Mouse (Mus musculus) heart, embryonic 11.5 days (tissue): Measurements from ENCODE around the gene Parp11. TPM values are rescaled to one million over a fixed set of nuclear protein-coding genes. Genes with fewer than 3 reads are reported as not detected.

Experiments
- ATAC-seq: fragments of 200-750 bp; cut with Nextera tagmentation; replicated peaks from 2 replicates; pipeline ENCODE4 v1.8.0; 2017; ENCODE audit warnings: moderate library complexity; ENCODE audit not compliant: insufficient number of reproducible peaks, low FRiP score, low TSS enrichment
- H3K27ac ChIP-seq: fragments of 300-500 bp; sonication (generic); 2 replicates; pipeline ENCODE4 v1.5.1; 2014; ENCODE audit warnings: mild to moderate bottlenecking, low read depth, low read length
- H3K27me3 ChIP-seq: fragments of 300-500 bp; sonication (generic); 2 replicates; pipeline ENCODE4 v1.6.1; 2014; ENCODE audit warnings: mild to moderate bottlenecking, low read length, mixed read lengths; ENCODE audit not compliant: control insufficient read depth, insufficient read depth
- H3K36me3 ChIP-seq: fragments of 300-500 bp; sonication (generic); 2 replicates; pipeline ENCODE4 v1.6.1; 2014; ENCODE audit warnings: mild to moderate bottlenecking, low read length, moderate library complexity, mixed read lengths; ENCODE audit not compliant: control insufficient read depth, insufficient read depth
- H3K4me1 ChIP-seq: fragments of 300-500 bp; sonication (generic); 2 replicates; pipeline ENCODE4 v1.6.1; 2014; ENCODE audit warnings: low read length; ENCODE audit not compliant: control insufficient read depth, insufficient read depth
- H3K4me2 ChIP-seq: fragments of 300-500 bp; sonication (generic); 2 replicates; pipeline ENCODE4 v1.6.1; 2014; ENCODE audit warnings: mild to moderate bottlenecking, moderate library complexity
- H3K4me3 ChIP-seq: fragments of 300-500 bp; sonication (generic); 2 replicates; pipeline ENCODE4 v1.5.1; 2014; ENCODE audit warnings: low read depth, low read length
- H3K9ac ChIP-seq: fragments of 300-500 bp; sonication (generic); 2 replicates; pipeline ENCODE4 v1.6.1; 2014; ENCODE audit warnings: mild to moderate bottlenecking, low read depth, low read length, moderate library complexity
- H3K9me3 ChIP-seq: fragments of 300-500 bp; sonication (generic); replicated peaks from 2 replicates; pipeline ENCODE4 v1.6.1; 2016; ENCODE audit warnings: low read length; ENCODE audit not compliant: control insufficient read depth
- WGBS: fragments of 180-500 bp; shearing (Covaris S2); extraction: QIAGEN DNeasy Blood & Tissue Kit; methylation state at CpG from one replicate; pipeline ENCODE4 v1.1.7; 2014; ENCODE audit not compliant: insufficient replicate concordance; 5-methylcytosine and 5-hydroxymethylcytosine counted together
- polyA plus RNA-seq: library from polyadenylated mRNA; unstranded; fragments of >200 nt; fragmentation: Nextera tagmentation; extraction: Ambion mirVana; gene quantifications from 2 replicates; pipeline ENCODE4 v1.2.1, GENCODE M21; 2014

The Parp11 gene
- polyA plus RNA-seq, 1 experiment from 2014 or later: 19.9 TPM

DNA sequence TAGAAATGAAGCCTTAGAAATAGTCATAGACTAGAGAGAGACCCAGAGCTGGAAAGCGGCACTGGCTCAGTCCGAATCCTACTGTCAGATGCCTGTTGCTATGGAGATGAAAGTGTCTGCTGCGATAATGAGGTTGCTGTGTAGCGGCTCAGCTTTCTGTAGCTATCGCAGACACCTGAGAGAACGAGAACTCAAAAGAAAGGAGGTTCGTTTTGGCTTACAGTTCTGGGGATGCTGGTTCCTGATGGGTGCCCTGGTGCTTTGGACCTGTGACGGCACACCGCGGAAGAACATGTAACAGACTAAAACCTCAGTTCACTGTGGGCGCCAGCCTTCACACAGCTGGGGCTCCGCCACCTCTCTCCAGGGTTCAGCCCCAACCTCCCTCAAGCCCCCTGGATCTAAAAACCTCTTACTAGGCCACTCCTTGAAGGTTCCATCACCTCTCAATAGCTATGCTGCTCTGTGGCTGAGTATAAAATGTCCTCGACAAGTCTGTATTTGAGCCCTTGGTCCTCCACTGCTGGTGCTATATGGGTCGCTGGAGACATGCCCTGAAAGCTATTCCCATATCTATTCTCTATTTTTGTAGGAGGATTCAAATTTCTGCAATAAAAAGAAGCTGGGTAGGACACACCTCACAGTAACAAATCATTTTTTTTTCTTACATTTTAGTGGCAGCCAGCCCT is 6.1 kb upstream of the Parp11 start:
- H3K27ac ChIP-seq: no peak overlapping the region
- H3K4me3 ChIP-seq: no peak overlapping the region
- H3K36me3 ChIP-seq: no peaks in the 10 kb centered on the region
- peak overlapping the region; percentile 47 for H3K4me2 ChIP-seq
- no peak overlapping the region for H3K9ac ChIP-seq
- ATAC-seq: no peak
- no peaks in the 10 kb centered on the region for H3K27me3 ChIP-seq
- H3K9me3 ChIP-seq: no peaks in the 10 kb centered on the region
- 36% methylated on average over 14 of the region's 14 CpGs for WGBS
- peaks cover 8% of the 10 kb centered on the region for H3K4me1 ChIP-seq

DNA sequence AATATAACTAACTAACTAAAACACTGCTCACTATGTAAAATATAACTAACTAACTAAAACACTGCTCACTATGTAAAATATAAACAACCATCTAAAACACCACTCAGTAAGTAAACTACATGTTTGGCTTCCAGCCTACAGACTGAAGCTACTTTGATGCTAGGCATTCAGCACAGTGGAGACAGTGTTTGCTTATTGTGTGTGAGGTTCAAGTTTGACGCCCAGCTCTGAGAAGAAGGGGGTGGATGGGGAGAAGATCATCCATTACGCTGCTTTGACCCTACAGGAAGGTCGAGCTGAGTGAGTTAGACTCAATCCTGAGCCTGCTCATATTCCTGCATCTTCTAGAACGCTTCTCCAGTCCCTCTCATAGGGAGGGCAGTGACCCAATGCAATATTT is 4.1 kb upstream of the Parp11 start:
- Histone ChIP-seq H3K27ac (no peak overlapping the region), H3K9me3 (no peaks in the 10 kb centered on the region), H3K4me1 (peaks cover 8% of the 10 kb centered on the region), H3K4me3 (no peak overlapping the region), H3K36me3 (no peaks in the 10 kb centered on the region), H3K4me2 (no peak overlapping the region), H3K27me3 (peaks cover 3% of the 10 kb centered on the region; the same call in 1 of the 2 replicates), H3K9ac (no peak overlapping the region)
- 49% methylated on average over 4 of the region's 4 CpGs for WGBS
- no peak for ATAC-seq

GRCm38 (mm10) chr6:127443910-127444309 is 2.7 kb upstream of the Parp11 start:
- H3K27ac ChIP-seq: no peak overlapping the region
- H3K9me3 ChIP-seq: no peaks in the 10 kb centered on the region
- no peak for ATAC-seq
- peaks cover 8% of the 10 kb centered on the region; the same call in 1 of the 2 replicates for H3K4me1 ChIP-seq
- H3K4me3 ChIP-seq: no peak overlapping the region
- no peaks in the 10 kb centered on the region for H3K36me3 ChIP-seq
- no peak overlapping the region for H3K4me2 ChIP-seq
- WGBS: 63% methylated on average over 2 of the region's 2 CpGs
- peaks cover 5% of the 10 kb centered on the region for H3K27me3 ChIP-seq
- no peak overlapping the region for H3K9ac ChIP-seq

GRCm38 (mm10) chr6:127444466-127444865 is 2.2 kb upstream of the Parp11 start:
- Histone ChIP-seq H3K4me1 (peaks cover 4% of the 10 kb centered on the region; the same call in 1 of the 2 replicates), H3K36me3 (no peaks in the 10 kb centered on the region), H3K4me2 (no peak overlapping the region), H3K9me3 (no peaks in the 10 kb centered on the region), H3K4me3 (no peak overlapping the region), H3K27me3 (peaks cover 5% of the 10 kb centered on the region), H3K9ac (no peak overlapping the region), H3K27ac (no peak overlapping the region)
- ATAC-seq: no peak
- 60% methylated on average over 4 of the region's 4 CpGs for WGBS

- Histone ChIP-seq H3K4me2 (no peak overlapping the region), H3K27me3 (peaks cover 5% of the 10 kb centered on the region), H3K4me3 (no peak overlapping the region), H3K9ac (no peak overlapping the region), H3K27ac (no peak overlapping the region), H3K9me3 (no peaks in the 10 kb centered on the region), H3K36me3 (no peaks in the 10 kb centered on the region), H3K4me1 (no peaks in the 10 kb centered on the region)
- ATAC-seq: no peak
- 58% methylated on average over 10 of the region's 10 CpGs for WGBS
Observed at GRCm38 (mm10) chr6:127447686-127448460, 1.2 kb downstream of the Parp11 start.

- Histone ChIP-seq H3K4me1 (no peaks in the 10 kb centered on the region), H3K36me3 (no peaks in the 10 kb centered on the region), H3K9me3 (no peaks in the 10 kb centered on the region), H3K27me3 (peaks cover 5% of the 10 kb centered on the region), H3K9ac (no peak overlapping the region), H3K4me2 (no peak overlapping the region), H3K27ac (no peak overlapping the region), H3K4me3 (no peak overlapping the region)
- ATAC-seq: no peak
- WGBS: 62% methylated on average over 2 of the region's 2 CpGs
Observed at GRCm38 (mm10) chr6:127448869-127449268, 2.2 kb downstream of the Parp11 start.

GRCm38 (mm10) chr6:127449531-127450422 is 3.1 kb downstream of the Parp11 start:
- Histone ChIP-seq H3K9ac (no peak overlapping the region), H3K27ac (no peak overlapping the region)

More at GRCm38 (mm10) chr6:127449531-127450422, 3.1 kb downstream of the Parp11 start:
- Histone ChIP-seq H3K4me3 (no peak overlapping the region), H3K4me2 (no peak overlapping the region), H3K27me3 (peaks cover 5% of the 10 kb centered on the region), H3K9me3 (no peaks in the 10 kb centered on the region), H3K4me1 (peaks cover 6% of the 10 kb centered on the region; the same call in 1 of the 2 replicates), H3K36me3 (no peaks in the 10 kb centered on the region)
- WGBS: 36% methylated on average over 10 of the region's 10 CpGs
- no peak for ATAC-seq
